Mouse (Mus musculus): ENCODE results near the gene Rin2. TPM values are rescaled to one million over a fixed set of nuclear protein-coding genes. Genes with fewer than 3 reads are reported as not detected.
"Not testable (repeated sequence)": the region's sequence is repeated elsewhere in the genome, so short reads cannot be mapped to it uniquely, and the experiment has no call there.

Gene Rin2
- total RNA-seq, 1 experiment from 2014 or later: 3.4 TPM

GRCm38 (mm10) chr2:145682924-145683323 is 7.9 kb downstream of the Rin2 start:
- no peak for ATAC-seq (replicated peaks; ENCODE audit: low read depth, poor library complexity, severe bottlenecking)

DNA sequence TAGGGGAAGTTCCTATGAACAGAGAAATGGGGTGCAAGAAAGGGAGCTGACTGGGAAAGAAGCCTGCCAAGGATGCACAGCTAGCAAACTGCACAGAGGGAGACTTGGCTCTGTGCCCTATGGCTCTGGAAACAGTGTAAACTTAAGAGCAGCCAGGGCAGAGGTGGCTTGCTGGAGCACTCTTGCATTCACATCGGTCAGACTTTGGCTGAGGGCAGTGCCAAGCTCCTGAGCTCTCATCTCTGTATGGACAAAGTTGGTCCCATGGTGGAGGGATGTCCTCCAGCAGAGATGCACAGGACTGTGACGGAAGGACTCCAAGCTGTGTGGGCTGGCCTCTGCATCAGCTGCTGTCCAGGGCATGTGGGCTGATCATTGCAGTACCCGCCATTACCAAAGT is 8.5 kb downstream of the Rin2 start:
- ATAC-seq (replicated peaks; ENCODE audit: low read depth, poor library complexity, severe bottlenecking): no peak

GRCm38 (mm10) chr2:145684151-145684550 is 9.1 kb downstream of the Rin2 start:
- ATAC-seq (replicated peaks; ENCODE audit: low read depth, poor library complexity, severe bottlenecking): no peak

GRCm38 (mm10) chr2:145684891-145685290 is 9.9 kb downstream of the Rin2 start:
- peak; percentile 45; the same call in 1 of the 2 replicates for ATAC-seq (replicated peaks; ENCODE audit: low read depth, poor library complexity, severe bottlenecking)

DNA sequence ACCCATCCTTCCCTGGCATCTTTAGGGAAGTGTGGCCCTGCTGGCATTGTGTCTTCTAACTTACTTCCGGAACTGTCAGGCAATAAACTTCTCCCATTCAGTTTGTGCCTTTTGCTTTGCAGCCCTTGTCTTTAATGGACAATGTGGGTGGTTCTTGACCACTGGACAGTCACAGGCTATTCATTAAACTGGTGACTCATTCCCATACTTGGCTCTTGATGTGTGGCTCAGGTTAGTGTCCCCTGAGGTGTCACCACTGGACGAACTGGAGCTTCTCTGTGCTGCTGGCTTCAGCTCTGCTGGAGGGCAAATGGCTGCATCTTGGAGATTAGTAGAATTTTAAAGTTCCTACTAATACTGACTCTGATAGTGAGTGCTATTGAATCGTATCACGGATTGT is 11.0 kb downstream of the Rin2 start:
- ATAC-seq (replicated peaks; ENCODE audit: low read depth, poor library complexity, severe bottlenecking): no peak

- peak; percentile 25; the same call in 1 of the 2 replicates for ATAC-seq (replicated peaks; ENCODE audit: low read depth, poor library complexity, severe bottlenecking)
Measured at GRCm38 (mm10) chr2:145691367-145692009, 16.5 kb downstream of the Rin2 start.

DNA sequence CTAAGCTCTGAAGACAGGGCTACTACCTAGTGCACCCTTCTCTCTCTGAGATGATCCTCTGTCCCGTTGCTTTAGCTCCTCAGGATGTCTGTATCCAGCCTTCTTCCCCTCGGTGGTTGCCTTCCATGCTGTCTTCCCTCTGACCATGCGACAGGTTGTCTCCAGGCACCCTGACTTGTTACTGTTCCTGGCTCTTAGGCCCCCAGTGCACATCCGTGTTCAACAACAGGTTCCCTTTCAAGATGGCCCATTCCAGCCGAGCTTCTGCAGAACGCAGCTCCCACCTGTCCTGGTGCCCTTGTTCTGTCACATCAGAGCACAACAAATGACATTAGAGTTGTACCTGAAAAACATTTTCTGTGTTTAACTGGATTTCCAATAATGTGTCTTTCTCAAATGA is 22.1 kb downstream of the Rin2 start:
- ATAC-seq (replicated peaks; ENCODE audit: low read depth, poor library complexity, severe bottlenecking): no peak

GRCm38 (mm10) chr2:145699414-145700071 is 24.5 kb downstream of the Rin2 start:
- peak; percentile 99 for ATAC-seq (replicated peaks; ENCODE audit: low read depth, poor library complexity, severe bottlenecking)

- ATAC-seq (replicated peaks; ENCODE audit: low read depth, poor library complexity, severe bottlenecking): no peak
Measured at GRCm38 (mm10) chr2:145700237-145700985, 25.4 kb downstream of the Rin2 start.

- ATAC-seq (replicated peaks; ENCODE audit: low read depth, poor library complexity, severe bottlenecking): no peak
Measured at GRCm38 (mm10) chr2:145701605-145702335, 26.8 kb downstream of the Rin2 start.

DNA sequence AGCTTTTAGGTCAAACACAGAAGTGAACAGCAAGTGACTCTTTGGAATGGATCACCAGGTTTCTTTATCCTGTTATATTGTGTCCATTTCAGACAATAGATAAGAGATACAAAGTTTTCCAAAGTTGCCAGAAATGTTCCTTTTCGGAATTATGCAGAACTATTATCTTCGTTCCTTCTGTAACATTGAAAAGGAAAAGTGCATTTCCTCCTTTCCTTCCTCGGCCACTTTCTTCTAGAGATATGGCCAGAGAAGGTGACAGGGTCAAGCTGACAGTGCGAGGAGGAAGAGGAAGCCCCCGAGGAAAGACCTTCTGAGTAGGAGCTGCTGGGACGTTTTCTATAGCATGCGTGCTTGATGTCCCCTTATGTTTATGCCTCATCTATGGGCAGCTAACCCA is 29.7 kb downstream of the Rin2 start:
- ATAC-seq (replicated peaks; ENCODE audit: low read depth, poor library complexity, severe bottlenecking): no peak

- no peak for ATAC-seq (replicated peaks; ENCODE audit: low read depth, poor library complexity, severe bottlenecking)
Measured at GRCm38 (mm10) chr2:145709727-145710389, 34.8 kb downstream of the Rin2 start.

- peak; percentile 87 for ATAC-seq (replicated peaks; ENCODE audit: low read depth, poor library complexity, severe bottlenecking)
Measured at GRCm38 (mm10) chr2:145711512-145711911, 36.5 kb downstream of the Rin2 start.

- ATAC-seq (replicated peaks; ENCODE audit: low read depth, poor library complexity, severe bottlenecking): no peak
Measured at GRCm38 (mm10) chr2:145712026-145712425, 37.0 kb downstream of the Rin2 start.

DNA sequence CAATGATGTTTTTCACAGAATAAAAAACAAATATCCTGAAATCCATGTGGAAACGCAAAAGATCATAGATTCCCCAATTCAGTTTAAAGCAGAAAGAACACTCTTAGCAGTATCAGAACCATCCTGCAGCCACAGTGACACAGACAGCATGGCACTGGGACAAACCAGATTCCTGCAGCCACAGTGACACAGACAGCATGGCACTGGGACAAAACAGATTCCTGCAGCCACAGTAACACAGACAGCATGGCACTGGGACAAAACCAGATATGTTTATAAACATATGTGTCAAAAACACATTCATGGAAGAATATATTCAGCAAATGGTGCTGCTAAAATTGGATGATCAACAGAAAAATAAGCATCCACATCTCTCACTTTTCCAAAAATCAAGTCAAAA is 42.5 kb downstream of the Rin2 start:
- no peak for ATAC-seq (replicated peaks; ENCODE audit: low read depth, poor library complexity, severe bottlenecking)

DNA sequence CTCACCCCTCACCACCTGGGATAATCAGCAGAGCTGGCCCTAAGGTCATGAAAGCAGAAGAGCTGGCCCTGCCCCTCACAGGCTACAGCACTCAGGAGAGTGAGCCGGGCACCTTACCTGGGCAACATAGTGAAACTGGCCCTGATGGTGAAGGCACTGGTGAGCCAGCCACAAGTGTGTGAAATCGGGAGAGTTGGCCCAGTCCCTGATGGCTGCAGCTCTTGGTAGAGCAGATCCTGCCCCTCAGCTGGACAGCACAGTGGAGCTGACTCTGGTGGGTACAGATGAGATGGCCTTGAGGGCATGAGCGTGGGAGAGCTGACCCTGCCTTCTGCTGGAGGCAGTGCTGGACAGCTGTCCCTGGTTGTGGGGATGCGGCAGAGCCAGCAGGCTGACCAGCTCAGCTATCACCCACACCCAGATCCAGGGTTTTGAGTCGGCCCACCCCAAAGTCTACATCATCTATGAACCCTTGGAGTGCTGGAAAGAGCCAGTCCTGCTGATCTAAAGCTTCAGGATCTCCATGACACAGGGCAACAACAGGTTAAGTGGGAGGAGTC is 43.7 kb downstream of the Rin2 start:
- ATAC-seq (replicated peaks; ENCODE audit: low read depth, poor library complexity, severe bottlenecking): no peak

DNA sequence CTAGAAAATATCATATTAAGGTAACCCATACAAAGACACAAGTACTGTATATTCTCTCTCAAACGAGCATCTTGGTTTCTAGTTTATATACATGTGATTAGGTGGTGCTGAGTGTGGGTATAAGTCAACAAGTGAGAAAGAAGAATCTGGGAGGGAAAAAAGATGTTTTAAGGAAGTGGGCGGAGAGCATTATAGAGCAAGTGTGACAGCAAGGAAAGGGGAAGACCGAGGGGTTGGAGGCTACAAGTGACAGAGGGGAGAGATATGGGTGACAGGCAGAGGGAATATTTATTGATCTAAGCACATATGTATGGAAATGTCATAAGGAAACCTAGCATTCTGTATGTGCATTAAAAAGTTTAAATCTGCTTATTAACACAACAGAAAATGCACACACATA is 45.1 kb downstream of the Rin2 start:
- peak; percentile 91 for ATAC-seq (replicated peaks; ENCODE audit: low read depth, poor library complexity, severe bottlenecking)

GRCm38 (mm10) chr2:145720743-145721142 is 45.7 kb downstream of the Rin2 start:
- ATAC-seq (replicated peaks; ENCODE audit: low read depth, poor library complexity, severe bottlenecking): peak; percentile 75

DNA sequence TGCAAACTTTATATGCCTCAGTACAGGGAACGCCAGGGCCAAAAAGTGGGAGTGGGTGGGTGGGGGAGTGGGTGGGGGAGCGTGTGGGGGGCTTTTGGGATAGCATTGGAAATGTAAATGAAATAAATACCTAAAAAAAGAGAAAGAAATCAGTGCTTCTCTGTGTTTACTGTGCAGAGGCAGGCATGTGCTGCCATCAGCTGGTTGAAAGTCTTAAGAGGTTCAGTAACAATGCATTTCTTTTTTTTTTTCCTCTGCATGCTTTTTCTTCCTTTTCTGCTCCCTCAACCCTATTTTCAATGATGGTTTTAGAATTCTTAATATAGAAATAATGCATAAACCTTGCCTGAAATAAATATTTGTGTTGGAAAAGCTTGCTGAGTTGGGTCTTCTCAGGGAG is 47.3 kb downstream of the Rin2 start:
- ATAC-seq (replicated peaks; ENCODE audit: low read depth, poor library complexity, severe bottlenecking): not testable (repeated sequence)

DNA sequence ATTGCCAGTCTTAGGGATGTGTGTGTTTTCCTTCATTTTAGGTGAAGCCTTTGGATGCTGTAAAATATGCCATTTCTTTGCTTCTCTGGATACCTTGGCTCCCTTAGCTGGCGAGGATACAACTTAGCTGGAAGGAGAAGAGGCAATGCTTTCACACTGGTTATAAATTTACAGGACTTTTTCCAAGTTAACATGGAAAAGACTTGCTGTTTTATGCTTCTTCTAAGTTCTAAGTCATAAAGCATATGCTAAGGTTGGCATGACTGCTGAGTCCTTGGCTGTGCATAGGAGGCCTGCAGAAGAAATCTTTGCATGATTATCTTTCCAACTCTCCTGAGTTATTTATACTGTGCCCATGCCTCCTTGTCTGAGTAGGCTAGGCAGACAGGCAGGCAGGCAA is 49.3 kb downstream of the Rin2 start:
- ATAC-seq (replicated peaks; ENCODE audit: low read depth, poor library complexity, severe bottlenecking): no peak

Data from common myeloid progenitor, adult 5-6 weeks (primary cell).